Mouse (Mus musculus) liver, adult 2 months (tissue): ENCODE results near the gene Zkscan1.

ENCODE experiments used
- CTCF ChIP-seq: fragments of 200-500 bp; IDR thresholded peaks from 2 replicates; pipeline ENCODE4 v1.5.1; 2011; ENCODE audit warnings: low read depth, low read length, control low read depth
- POLR2A ChIP-seq: fragments of 200-500 bp; IDR thresholded peaks from 2 replicates; pipeline ENCODE4 v1.6.1; 2011; ENCODE audit warnings: low read length, control low read depth; ENCODE audit not compliant: insufficient read depth; ENCODE audit errors: extremely low read depth

GRCm38 (mm10) chr5:138076148-138076547 is 8.7 kb upstream of the Zkscan1 start:
- TF ChIP-seq POLR2A (no peak), CTCF (no peak)
